9 mouse cellular contexts compared by ENCODE assay signal in genomic region chr9:46149392-46149791, GRCm38 (mm10).
DNase-seq lines count a peak whose midpoint lies in the region; ATAC-seq and TF ChIP-seq lines count a peak whose summit lies in the region.
"Had no signal": no experiment of that assay in that cellular context is flagged by ENCODE, and none has a peak within 500 bp of the region (broad histone marks: within the 10 kb centered on the region; RNA-seq: fewer than 3 reads in every experiment).

No protein-coding gene starts in this region.

- 67% methylated on average over 5 of the region's 5 CpGs for WGBS in heart, embryonic 16.5 days
- 34% methylated on average over 5 of the region's 5 CpGs for WGBS in intestine, postnatal 0 days

- intact Hi-C loops in heart, postnatal 10 days (cut with DNase I), result no loop called here

- H3K27me3 ChIP-seq in heart, embryonic 16.5 days (ENCODE audit: control insufficient read depth, insufficient read depth, low read length), result no peaks in the 10 kb centered on the region
- no peaks in the 10 kb centered on the region for H3K27me3 ChIP-seq in intestine, postnatal 0 days (replicated peaks; ENCODE audit: control insufficient read depth, insufficient read depth, low read length)

- peak overlapping the region; percentile 70 for H3K27ac ChIP-seq in heart, embryonic 16.5 days (ENCODE audit: low read length)
- H3K27ac ChIP-seq in ES-E14 (ENCODE audit: insufficient read depth, low read depth, low read length, poor library complexity, severe bottlenecking), result peak overlapping the region; percentile 80; the same call in 1 of the 2 replicates
- no peak overlapping the region; the same call in 1 of the 2 replicates for H3K27ac ChIP-seq in intestine, postnatal 0 days (ENCODE audit: low read depth, low read length)
- H3K27ac ChIP-seq: macrophage had no signal

- no peak overlapping the region for H3K9ac ChIP-seq in heart, embryonic 16.5 days (ENCODE audit: low read length)
- H3K9ac ChIP-seq in ES-E14 (ENCODE audit: insufficient read depth, low read depth, low read length, poor library complexity, severe bottlenecking), result no peak overlapping the region
- no peak overlapping the region for H3K9ac ChIP-seq in intestine, postnatal 0 days (ENCODE audit: low read depth, low read length)

- no peak for DNase-seq in heart, postnatal 10 days
- no peak for DNase-seq in ES-E14 (ENCODE audit: low read depth, low spot score)
- no peak for DNase-seq in layer of hippocampus, adult 18-20 months (ENCODE audit: low spot score in 2 of 2)
- DNase-seq in spleen, postnatal 14 days (ENCODE audit: low spot score in 2 of 2), result no peak
- no peak for DNase-seq in c-Kit-positive CD71-positive TER-119-positive erythroid progenitor cells, embryonic 14.5 days (ENCODE audit: low spot score)

- H3K4me3 ChIP-seq in heart, embryonic 16.5 days (ENCODE audit: low read length), result no peak overlapping the region
- no peak overlapping the region for H3K4me3 ChIP-seq in ES-E14 (ENCODE audit: insufficient read depth in 1 of 2, low read depth in 1 of 2, low read length in 2 of 2, poor library complexity in 1 of 2, severe bottlenecking in 1 of 2)
- H3K4me3 ChIP-seq in intestine, postnatal 0 days (ENCODE audit: low read depth, low read length), result no peak overlapping the region

- peaks cover 45% of the 10 kb centered on the region for H3K4me1 ChIP-seq in heart, embryonic 16.5 days (ENCODE audit: control insufficient read depth, insufficient read depth, low read length)
- peaks cover 8% of the 10 kb centered on the region in 2 experiments for H3K4me1 ChIP-seq in ES-E14 (ENCODE audit: control insufficient read depth in 2 of 2, insufficient read depth in 2 of 2, low read length in 2 of 2, poor library complexity in 1 of 2)
- H3K4me1 ChIP-seq in intestine, postnatal 0 days (replicated peaks; ENCODE audit: control insufficient read depth, insufficient read depth, low read length), result peaks cover 15% of the 10 kb centered on the region

- H3K9me3 ChIP-seq in heart, embryonic 16.5 days (replicated peaks; ENCODE audit: control insufficient read depth, low read length), result no peaks in the 10 kb centered on the region
- H3K9me3 ChIP-seq in ES-E14 (ENCODE audit: control insufficient read depth, insufficient read depth, low read depth, low read length), result no peaks in the 10 kb centered on the region
- H3K9me3 ChIP-seq in intestine, postnatal 0 days (ENCODE audit: control insufficient read depth), result no peaks in the 10 kb centered on the region

- H3K36me3 ChIP-seq in heart, embryonic 16.5 days (ENCODE audit: control insufficient read depth, insufficient read depth), result no peaks in the 10 kb centered on the region
- H3K36me3 ChIP-seq in ES-E14 (ENCODE audit: control insufficient read depth, insufficient read depth, low read length, poor library complexity, severe bottlenecking), result no peaks in the 10 kb centered on the region
- no peaks in the 10 kb centered on the region for H3K36me3 ChIP-seq in intestine, postnatal 0 days (ENCODE audit: control insufficient read depth, insufficient read depth)

- peak; percentile 70 for TF ChIP-seq CTCF in intestine, postnatal 0 days (IDR thresholded peaks at IDR 0.05; ENCODE audit: low read depth)

- no peak overlapping the region for H3K4me2 ChIP-seq in heart, embryonic 16.5 days (ENCODE audit: low read depth, low read length)
- no peak overlapping the region for H3K4me2 ChIP-seq in intestine, postnatal 0 days (replicated peaks; ENCODE audit: low read depth)

- no peak for ATAC-seq in heart, embryonic 16.5 days (replicated peaks; ENCODE audit: extremely low read depth, insufficient read depth, low FRiP score)
- ATAC-seq in intestine, postnatal 0 days, result peak; percentile 86
- ATAC-seq in megakaryocyte progenitor cell, adult 5-6 weeks (replicated peaks; ENCODE audit: poor library complexity), result peak; percentile 45

- in situ Hi-C loops in ES-E14 (cut with MboI; ENCODE audit: low sequenced_read_pairs in 2 of 2, unreplicated experiment in 2 of 2), result no loop called here

TF ChIP-seq in ES-E14, 5 proteins besides CTCF, POLR2A, EP300 and RAD21:
- TF ChIP-seq ZNF384 (IDR thresholded peaks at IDR 0.05; ENCODE audit: low read depth, low read length), result no peak
- TF ChIP-seq MAFK (IDR thresholded peaks at IDR 0.05; ENCODE audit: insufficient read depth, low read depth, low read length), result no peak
